Mouse (Mus musculus) left cerebral cortex, adult 2 months (tissue): ENCODE results near the gene Reep1. TPM values are rescaled to one million over a fixed set of nuclear protein-coding genes. Genes with fewer than 3 reads are reported as not detected.

Experiments
- DNase-seq, 2 experiments: peaks; one replicate each; pipeline ENCODE4 v3.0.0; 2021 to 2022; ENCODE audit warnings: low spot score in 2 of 2, mixed read lengths in 1 of 2; ENCODE audit errors: extremely low spot score in 1 of 2
- H3K27ac ChIP-seq: fragments of 200-600 bp; 2 replicates; pipeline ENCODE4 v1.8.1; 2022
- H3K4me3 ChIP-seq: fragments of 200-600 bp; 2 replicates; pipeline ENCODE4 v1.8.1; 2022
- CTCF ChIP-seq: fragments of 200-600 bp; IDR thresholded peaks from 2 replicates; pipeline ENCODE4 v1.8.1; 2022; ENCODE audit warnings: antibody characterized with exemption, mild to moderate bottlenecking, moderate library complexity
- intact Hi-C: fragments of 180-260 bp; cut with DNase I; formaldehyde crosslinking; loops from one replicate; pipeline ENCODE4 v1.15.1; 2025
- total RNA-seq, 2 experiments: library from RNA; stranded (reverse); gene quantifications; 2 replicates each; pipeline ENCODE4 v1.2.3; 2021

Gene Reep1
- total RNA-seq, 2 experiments from 2014 or later = 81.4 to 81.5 TPM

GRCm38 (mm10) chr6:71715006-71715405 lies 7.6 kb downstream of the Reep1 start:
- no peak for DNase-seq
- no peak for TF ChIP-seq CTCF
- intact Hi-C loops = no loop called here
- Histone ChIP-seq H3K27ac (no peak overlapping the region), H3K4me3 (no peak overlapping the region)

- Histone ChIP-seq H3K4me3 (no peak overlapping the region), H3K27ac (no peak overlapping the region)
- TF ChIP-seq CTCF = no peak
- intact Hi-C loops = no loop called here
- DNase-seq = no peak
Observed at GRCm38 (mm10) chr6:71716434-71716833, 9.1 kb downstream of the Reep1 start.

GRCm38 (mm10) chr6:71718322-71718721 lies 11.0 kb downstream of the Reep1 start:
- no peak for TF ChIP-seq CTCF
- Histone ChIP-seq H3K27ac (no peak overlapping the region), H3K4me3 (no peak overlapping the region)
- DNase-seq = no peak
- intact Hi-C loops = no loop called here

- no peak for TF ChIP-seq CTCF
- no peak overlapping the region for H3K27ac ChIP-seq
- intact Hi-C loops = no loop called here
- no peak overlapping the region for H3K4me3 ChIP-seq
- no peak for DNase-seq
Observed at GRCm38 (mm10) chr6:71719302-71719701, 11.9 kb downstream of the Reep1 start.

GRCm38 (mm10) chr6:71722988-71723387 lies 15.6 kb downstream of the Reep1 start:
- no peak for TF ChIP-seq CTCF
- Histone ChIP-seq H3K4me3 (no peak overlapping the region), H3K27ac (no peak overlapping the region)
- no peak for DNase-seq
- intact Hi-C loops = no loop called here

GRCm38 (mm10) chr6:71723555-71723954 lies 16.2 kb downstream of the Reep1 start:
- DNase-seq = no peak
- H3K4me3 ChIP-seq = no peak overlapping the region
- intact Hi-C loops = no loop called here
- TF ChIP-seq CTCF = no peak
- H3K27ac ChIP-seq = no peak overlapping the region

- no peak for TF ChIP-seq CTCF
- H3K27ac ChIP-seq = no peak overlapping the region
- DNase-seq = no peak
- intact Hi-C loops = no loop called here
- no peak overlapping the region for H3K4me3 ChIP-seq
Observed at GRCm38 (mm10) chr6:71726710-71727109, 19.3 kb downstream of the Reep1 start.

DNA sequence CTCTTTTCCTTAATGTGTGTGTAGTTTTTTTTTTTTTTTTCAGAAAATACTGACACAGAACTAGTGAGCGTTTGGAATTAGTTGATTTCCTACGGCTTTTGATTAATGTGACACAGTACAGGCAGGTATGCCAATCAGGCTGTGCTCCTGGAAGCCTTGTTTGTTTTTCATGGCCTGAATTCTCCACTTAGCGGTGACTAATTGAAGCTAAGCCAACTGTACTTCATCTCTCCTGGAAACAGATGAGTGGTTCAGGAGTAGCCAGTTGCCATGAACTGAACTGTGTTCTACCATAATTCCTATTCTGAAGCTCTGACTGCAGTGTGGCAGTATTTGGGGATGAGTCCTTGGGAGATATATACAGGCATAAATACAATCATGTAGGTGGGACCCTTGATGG lies 20.9 kb downstream of the Reep1 start:
- intact Hi-C loops = no loop called here
- DNase-seq = no peak
- Histone ChIP-seq H3K27ac (no peak overlapping the region), H3K4me3 (no peak overlapping the region)
- no peak for TF ChIP-seq CTCF

- no peak overlapping the region for H3K4me3 ChIP-seq
- DNase-seq = no peak
- TF ChIP-seq CTCF = no peak
- intact Hi-C loops = no loop called here
- no peak overlapping the region for H3K27ac ChIP-seq
Observed at GRCm38 (mm10) chr6:71734910-71735599, 27.7 kb downstream of the Reep1 start.

DNA sequence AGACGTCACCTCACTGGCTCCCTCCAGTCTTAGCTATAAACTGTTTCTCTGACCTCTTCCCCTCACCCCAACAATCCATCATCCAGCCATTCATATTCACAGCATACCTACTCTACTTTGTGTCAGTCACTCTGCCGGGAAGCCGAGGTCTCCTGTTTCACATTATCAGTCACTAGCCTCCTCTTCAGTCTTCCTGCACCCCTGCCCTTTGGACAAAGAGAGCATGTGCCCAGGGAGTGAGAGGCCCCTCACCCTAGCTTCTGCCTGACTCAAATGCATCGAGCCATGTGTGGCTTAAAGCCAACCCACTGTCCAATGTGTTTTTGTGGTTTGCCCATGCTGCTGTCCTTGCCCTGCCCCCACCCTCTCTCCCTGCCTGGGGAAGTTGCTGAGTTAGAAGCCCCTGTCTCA lies 28.2 kb downstream of the Reep1 start:
- Histone ChIP-seq H3K4me3 (no peak overlapping the region), H3K27ac (no peak overlapping the region)
- TF ChIP-seq CTCF = no peak
- intact Hi-C loops = no loop called here
- no peak for DNase-seq

- Histone ChIP-seq H3K27ac (no peak overlapping the region), H3K4me3 (no peak overlapping the region)
- DNase-seq = no peak
- TF ChIP-seq CTCF = no peak
- intact Hi-C loops = no loop called here
Observed at GRCm38 (mm10) chr6:71736101-71736500, 28.7 kb downstream of the Reep1 start.

- no peak for DNase-seq
- no peak for TF ChIP-seq CTCF
- no peak overlapping the region for H3K4me3 ChIP-seq
- peak overlapping the region; percentile 33 for H3K27ac ChIP-seq
- intact Hi-C loops = no loop called here
Observed at GRCm38 (mm10) chr6:71737202-71737601, 29.8 kb downstream of the Reep1 start.

DNA sequence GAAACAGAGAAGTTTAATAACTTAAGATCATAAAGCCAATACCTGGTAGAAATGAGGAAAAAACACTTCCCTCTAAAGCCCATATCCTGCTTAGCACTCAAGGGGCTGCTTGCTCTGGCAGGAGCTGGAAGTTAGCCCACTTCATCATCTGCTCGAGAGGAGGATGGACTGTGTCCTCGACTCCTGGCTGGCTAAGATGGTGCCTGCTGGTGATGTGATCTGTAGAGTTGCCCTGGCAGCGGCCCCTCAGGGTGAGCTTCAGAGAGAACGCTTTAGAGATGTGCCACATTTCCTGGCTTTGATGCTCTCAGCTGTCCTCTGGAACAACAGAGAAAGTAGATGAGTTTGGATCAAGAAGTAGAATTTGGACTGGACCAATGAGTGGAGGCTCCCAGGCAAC lies 31.2 kb downstream of the Reep1 start:
- H3K27ac ChIP-seq = 0 out of 2 replicates have a peak overlapping the region, but pooled peaks have one; percentile 16
- intact Hi-C loops = no loop called here
- no peak for TF ChIP-seq CTCF
- H3K4me3 ChIP-seq = no peak overlapping the region
- DNase-seq = no peak

GRCm38 (mm10) chr6:71740921-71741320 lies 33.6 kb downstream of the Reep1 start:
- Histone ChIP-seq H3K27ac (peak overlapping the region; percentile 68), H3K4me3 (no peak overlapping the region)
- no peak for DNase-seq
- intact Hi-C loops = no loop called here
- no peak for TF ChIP-seq CTCF
